Mouse (Mus musculus) layer of hippocampus, postnatal 14 days (tissue): Measurements from ENCODE around the gene Smim12. TPM values are rescaled to one million over a fixed set of nuclear protein-coding genes. Genes with fewer than 3 reads are reported as not detected.

ENCODE experiments used
- total RNA-seq, 2 experiments: library from RNA; stranded (reverse); gene quantifications; 2 replicates each; pipeline ENCODE4 v1.2.3; 2021

Gene Smim12
- total RNA-seq, 2 experiments from 2014 or later: 43.2 to 45.5 TPM

Other genes with a start within 250 kb of the Smim12 start
- gene Sfpq, start 222.5 kb upstream of the Smim12 start, total RNA-seq: 100 to 1,000 TPM; 303 to 304 TPM
- gene Zmym1, start 182.6 kb upstream of the Smim12 start, total RNA-seq: 10 to 100 TPM; 10.3 to 10.6 TPM
- 10 to 100 TPM; 31.0 to 31.6 TPM for gene Zmym6, start 166.4 kb upstream of the Smim12 start, total RNA-seq
- gene Tmem35b, start 120.1 kb upstream of the Smim12 start, total RNA-seq: 1 to 10 TPM; 3.1 to 3.6 TPM
- gene Dlgap3, start 74.6 kb upstream of the Smim12 start, total RNA-seq: 100 to 1,000 TPM; 283 TPM
- 1 to 10 TPM; 7.7 to 8.6 TPM for gene Gja4, start 70.3 kb downstream of the Smim12 start, total RNA-seq
- 1 to 10 TPM in 1 of 2 experiments, under 1 TPM in 1; 0.35 to 1.0 TPM for gene Gjb3, start 87.1 kb downstream of the Smim12 start, total RNA-seq
- not detected for gene Gjb4, start 110.3 kb downstream of the Smim12 start, total RNA-seq
- gene Gjb5, start 114.4 kb downstream of the Smim12 start, total RNA-seq: not detected